Mouse (Mus musculus): ENCODE measurements around the gene Tfap2c.

Gene Tfap2c

DNA sequence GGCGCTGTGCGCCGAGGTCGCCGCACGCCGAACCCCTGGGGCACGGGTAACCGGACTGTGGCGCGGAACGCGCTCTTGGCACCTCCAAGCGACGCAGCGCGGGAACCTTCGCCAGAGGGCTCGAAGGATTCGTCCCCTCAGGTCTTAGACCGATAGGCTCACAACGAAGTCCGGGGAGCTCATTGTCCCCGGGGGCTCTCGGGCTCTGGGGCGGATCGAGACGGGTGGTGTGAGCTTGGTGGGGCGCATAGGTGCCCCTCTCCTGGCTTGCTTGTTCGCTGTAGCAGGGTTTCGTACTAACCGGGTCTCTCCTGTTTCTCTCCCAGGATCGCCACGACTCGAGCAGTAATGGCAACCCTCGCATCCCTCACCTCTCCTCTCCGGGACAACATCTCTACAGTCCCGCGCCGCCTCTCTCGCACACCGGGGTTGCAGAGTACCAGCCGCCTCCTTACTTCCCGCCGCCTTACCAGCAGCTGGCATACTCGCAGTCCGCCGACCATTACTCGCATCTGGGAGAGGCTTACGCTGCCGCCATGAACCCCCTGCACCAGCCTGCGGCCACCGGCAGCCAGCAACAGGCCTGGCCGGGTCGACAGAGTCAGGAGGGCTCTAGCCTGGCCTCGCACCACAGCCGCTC, 1.8 kb downstream of the Tfap2c start:
- no peak for DNase-seq (ENCODE audit: low spot score in 2 of 2)

DNA sequence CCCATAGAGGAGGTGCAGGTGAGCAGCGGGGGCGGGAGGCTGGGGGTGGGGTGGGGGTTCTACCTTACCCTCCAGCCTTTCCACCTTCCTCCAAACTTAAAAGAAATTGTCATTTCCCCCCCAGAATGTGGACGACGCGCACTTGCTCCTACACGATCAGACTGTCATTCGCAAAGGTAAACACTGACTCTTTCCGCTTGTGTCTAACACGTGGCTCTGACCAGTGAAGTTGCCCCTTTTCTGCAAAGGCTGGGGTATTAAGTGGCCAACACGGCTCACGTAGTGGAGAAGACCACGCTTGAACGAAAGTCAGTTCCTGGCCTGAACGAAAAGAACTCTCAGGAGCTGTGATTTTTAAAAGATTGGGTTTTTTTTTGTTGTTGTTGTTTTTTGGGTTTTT, 2.5 kb downstream of the Tfap2c start:
- no peak for DNase-seq (ENCODE audit: low spot score in 2 of 2)

DNA sequence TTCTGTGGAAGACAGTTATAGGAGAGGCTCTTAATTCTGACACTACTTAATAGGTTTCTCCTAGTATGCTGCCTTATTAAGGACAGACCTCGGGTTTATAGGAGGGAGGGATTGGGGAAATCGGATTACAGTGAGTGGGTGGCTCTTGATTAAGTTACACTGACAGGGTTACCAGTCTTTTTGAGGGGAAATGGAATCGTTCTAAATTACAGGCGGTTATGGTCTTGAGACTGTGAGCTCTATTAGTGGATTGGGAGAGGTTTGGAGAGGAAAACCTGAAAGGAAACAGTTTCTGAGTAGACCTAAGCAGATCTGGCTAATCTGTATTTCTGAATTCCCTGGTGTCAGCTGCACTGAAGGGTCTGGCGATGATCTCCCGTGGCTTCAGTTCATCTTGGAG, 3.3 kb downstream of the Tfap2c start:
- DNase-seq (ENCODE audit: low spot score in 2 of 2) = no peak

DNA sequence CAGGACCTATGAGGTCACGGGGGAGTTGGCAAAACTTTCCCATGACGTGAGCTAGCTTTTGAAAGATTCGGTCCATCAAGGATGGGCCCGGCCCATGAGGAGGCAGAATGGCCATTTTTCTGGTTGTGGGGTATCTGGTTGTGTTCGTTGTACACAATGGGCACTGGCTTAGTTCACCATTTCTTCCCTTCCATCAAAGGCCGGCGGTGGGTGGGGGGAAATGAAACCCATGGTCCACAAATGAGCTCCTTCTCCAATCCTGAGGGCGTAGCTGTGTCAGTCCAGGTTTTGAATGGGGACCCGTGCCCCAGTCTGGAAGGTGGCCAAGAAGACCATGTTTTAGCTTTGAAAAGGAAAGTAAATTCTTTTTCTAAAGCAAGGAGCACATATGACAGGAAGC, 4.8 kb downstream of the Tfap2c start:
- DNase-seq (ENCODE audit: low spot score in 2 of 2) = no peak

DNA sequence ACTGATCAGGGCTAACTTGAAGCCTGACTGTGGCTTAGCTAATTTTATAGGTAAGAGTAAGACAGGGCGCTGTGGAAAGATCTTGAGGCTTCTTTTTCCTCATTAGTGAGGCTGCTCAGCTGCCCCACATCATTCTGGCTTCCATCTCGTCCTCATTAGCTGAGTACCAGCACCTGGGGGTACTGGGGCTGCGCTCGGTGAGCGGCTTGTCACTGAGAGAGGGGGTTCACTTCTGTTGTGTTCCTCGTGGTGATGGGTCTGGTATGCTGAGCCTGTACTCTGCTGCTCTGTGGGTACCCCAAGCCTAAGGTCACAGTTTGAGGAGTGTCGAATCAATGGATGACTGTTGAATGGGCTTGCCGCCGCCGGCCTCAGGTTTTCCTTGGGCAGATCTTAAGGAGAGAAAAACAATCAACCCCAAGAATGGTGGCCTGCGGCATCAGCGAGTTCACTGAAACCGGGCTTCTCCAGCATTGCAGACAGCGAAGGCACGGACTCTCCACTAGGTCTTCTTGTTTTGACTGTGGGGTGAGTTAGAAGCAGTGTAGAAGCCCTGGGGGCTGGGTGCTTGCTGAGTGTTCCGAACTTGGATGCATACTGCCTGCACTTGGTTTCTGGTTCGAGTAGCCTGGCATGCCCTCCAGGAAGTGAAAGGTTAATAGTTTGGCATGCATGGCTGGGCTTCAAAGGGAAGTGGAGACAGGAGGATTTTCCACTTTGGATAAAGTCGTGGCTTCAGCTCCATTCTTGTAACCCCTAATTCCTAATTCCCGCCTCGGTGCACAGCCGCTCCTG, 9.5 kb downstream of the Tfap2c start:
- DNase-seq (ENCODE audit: low spot score in 2 of 2) = no peak

DNA sequence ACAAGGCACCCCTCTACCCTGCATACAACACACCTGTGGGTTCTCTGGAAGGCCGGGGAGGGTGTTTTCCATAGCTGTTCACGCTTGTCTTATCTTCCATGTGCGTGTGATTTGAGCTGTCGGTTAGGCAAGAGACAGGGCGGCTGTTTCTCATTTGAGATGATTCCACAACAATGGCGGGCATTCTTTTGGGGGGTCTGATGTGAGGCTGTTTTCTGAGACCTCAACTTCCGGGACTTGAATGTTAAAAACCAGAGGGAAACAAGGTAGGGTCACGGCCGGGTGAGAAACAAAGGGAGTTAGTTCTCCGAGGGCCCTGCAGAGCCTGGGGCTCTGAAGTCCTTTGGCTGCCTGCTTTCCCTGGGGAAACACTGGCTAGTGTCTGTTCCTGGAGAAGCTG, 11.6 kb downstream of the Tfap2c start:
- DNase-seq (ENCODE audit: low spot score in 2 of 2) = no peak

DNA sequence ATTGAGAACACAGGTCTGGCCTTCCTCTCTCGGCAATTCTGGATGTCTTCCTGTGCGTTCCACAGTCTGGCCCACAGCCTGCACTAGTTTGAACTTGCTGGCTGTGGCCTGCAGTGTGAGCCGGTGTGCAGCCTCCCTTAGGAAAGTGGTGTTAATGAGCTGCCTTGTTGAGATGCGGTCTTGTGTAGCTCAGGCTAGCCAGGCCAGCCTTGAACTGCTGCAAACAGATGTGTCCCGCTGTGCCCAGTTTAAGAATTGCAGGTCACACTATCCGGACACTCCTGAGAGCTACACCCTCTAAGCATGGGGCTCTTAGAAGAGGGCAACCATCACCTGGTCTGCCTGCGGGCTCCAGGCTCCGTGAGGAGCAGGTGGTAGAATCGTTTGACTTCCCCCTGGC, 18.4 kb downstream of the Tfap2c start:
- no peak for DNase-seq (ENCODE audit: low spot score in 2 of 2)

DNA sequence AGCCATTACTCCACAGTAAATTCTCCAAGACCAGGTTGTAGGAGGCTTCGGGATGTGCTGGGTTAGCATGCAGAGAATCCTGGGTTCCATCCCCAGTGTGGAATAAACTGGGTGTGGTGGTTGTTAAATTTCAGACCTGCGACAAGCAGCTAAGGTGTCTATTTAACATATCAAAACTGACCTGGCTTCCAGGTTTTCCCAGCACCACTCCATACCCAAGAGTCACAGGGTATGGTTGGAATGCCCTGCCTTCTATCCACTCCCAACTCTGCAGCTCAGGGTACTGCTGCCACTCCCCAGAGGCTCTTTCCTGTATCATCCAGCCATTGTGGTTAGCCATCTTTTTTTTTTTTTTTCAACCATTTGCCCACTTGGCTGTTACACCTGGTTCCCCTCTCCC, 19.1 kb downstream of the Tfap2c start:
- DNase-seq (ENCODE audit: low spot score in 2 of 2) = no peak

DNA sequence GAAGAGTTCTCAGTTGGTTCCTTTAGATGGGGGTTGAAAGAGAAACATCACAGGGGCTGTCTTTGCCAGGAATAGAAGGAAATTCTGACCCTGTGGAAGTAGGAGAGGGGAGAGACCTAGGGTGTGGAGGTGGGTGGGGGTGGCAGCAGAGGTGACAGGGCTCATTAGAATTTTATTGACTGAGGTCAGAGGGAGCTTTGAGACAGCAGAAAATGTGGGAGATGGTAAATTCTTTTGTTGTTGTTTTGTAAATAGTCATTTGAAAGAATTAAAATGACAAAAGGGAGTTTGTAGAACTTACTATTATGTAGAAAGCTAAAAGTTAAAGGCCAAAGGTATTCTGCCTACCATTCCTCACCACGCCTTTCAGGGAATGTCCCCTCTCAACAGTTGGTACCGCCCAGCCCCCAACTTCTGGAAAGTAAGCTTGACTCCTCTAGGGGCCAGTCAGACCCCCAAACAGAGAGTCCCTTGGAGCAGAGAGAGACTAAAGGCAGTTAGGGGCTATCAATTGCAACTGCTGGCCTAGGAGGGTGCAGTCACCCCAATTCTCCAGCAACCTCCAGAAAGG, 27.9 kb downstream of the Tfap2c start:
- no peak for DNase-seq (ENCODE audit: low spot score in 2 of 2)

DNA sequence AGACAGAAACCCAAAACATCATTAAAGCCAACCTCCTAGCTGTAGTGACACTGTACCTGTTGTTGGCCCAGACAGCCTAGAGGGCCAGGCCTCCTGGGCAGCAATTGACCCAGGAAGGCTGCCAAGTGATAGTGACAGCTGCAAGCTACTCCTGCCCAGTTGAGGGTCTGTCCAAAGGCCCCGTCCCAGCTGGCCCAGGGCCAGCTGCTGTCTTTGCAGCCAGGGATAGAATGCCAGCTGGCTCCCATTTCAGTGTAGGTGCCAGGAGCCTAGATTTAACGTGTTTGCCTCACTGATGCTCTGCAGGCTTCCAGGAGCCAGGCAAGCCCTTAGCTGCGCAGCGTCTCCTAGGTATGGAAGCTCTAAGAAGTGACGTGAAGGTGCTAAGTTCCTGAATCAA, 29.8 kb downstream of the Tfap2c start:
- DNase-seq (ENCODE audit: low spot score in 2 of 2) = no peak

DNA sequence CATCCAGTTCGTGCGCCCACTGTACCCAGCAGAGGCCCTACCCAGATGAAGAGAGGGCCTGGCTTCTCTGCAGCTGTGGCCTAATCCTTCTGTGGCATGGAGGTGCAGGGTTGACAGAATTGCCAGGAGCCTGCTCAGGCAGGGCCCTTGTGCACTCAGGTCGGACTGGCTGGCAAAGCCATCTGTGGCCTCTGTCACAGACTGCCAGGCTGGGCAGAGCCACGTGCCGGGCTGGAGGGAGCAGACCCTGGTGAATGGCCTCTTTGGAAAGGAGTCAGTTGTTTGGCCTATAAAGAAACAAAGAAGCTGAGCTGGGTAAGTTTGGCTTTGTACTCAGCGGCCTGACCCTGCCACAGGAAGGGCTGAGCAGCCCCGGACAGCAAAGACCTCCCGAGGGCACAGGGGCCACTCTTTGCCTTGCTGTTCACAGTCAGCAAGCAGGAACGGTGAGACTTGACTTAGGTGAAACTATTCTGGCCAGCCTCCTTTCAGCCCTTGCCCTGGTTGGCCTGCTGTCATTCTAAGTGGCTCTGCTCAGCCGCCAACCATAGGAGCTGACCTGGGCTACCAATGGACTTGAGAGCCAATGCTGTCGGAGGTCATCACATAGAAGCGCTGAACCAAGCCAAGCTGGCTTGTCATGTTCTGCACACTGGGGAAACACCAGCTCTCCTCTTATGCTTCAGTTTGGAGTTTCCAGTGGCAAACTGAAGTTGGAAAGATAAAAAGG, 31.3 kb downstream of the Tfap2c start:
- no peak for DNase-seq (ENCODE audit: low spot score in 2 of 2)

DNA sequence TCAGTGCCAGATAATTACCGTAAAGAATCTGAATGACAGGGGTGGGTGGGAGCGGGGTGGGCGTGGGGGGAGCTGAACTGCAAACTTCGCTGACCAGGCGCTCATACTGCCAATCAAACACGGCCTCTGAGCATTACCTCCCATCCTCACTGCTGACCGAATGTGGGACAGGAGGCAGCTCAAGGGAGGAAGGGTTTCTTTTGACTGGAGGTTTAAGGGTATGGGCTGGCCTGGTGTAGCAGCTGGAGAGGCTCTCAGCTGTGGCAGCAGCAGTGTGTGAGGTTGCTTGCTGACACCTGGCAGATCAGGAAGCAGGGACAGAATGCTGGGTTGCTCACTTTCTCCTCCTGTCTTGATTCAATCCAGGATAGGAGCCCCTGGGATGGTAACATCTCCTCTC, 33.9 kb downstream of the Tfap2c start:
- no peak for DNase-seq (ENCODE audit: low spot score in 2 of 2)

DNA sequence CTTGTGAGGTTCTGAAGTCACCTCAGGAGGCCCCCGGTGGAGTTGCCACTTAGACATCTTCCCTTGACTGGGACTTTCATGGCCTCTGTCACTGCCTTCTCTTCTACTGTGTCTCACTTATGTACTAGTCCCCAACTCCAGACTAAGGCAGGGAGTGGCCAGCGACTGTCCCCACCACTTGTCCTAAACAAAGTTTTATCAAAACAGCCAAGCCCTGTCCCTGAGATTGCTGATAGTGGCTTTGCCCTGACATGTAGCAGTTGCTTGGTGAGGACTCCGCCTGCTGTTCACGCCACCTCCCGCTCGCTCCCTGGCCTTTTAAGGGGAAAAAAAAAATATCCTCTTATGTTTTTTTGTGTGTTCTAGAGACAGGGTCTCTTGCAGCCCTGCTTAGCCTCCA, 35.9 kb downstream of the Tfap2c start:
- DNase-seq (ENCODE audit: low spot score in 2 of 2) = no peak

DNA sequence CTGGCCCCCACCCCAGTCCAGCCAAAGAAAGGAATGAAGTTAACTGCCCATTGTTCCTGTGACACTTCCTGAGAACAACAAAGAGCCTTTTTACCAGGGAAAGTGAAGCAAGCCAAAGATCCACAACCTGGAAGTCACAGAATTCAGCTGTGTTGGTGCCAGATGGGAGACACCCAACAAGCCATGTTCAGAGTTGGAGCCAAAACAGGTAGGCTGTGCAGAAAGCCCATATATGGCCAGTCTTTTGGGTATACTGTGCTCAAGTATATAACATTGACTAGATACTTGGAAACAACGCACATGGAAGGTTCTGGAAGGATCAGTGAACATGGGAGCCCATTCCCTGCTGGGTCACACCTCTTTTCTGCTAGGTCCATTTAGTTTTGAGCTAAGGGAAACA, 39.7 kb downstream of the Tfap2c start:
- DNase-seq (ENCODE audit: low spot score in 2 of 2) = no peak

DNA sequence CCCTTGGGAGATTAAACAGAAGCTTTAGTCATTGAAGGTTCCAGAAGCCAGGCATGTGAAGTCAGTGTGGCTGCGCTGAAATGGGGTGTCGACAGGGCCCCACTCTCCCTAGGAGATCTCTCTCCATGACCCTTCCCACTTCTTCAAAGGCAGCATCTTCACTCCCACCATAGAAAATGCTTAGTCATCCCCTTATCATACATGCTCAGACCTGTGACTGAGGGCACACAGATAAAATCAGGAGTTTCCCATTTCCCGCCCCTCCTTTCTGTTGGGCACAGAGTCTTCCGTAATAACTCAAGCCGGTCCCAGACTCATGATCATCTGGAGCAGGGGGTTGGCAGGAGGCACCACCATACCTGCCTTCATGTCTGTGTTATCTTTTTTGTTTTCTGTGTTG, 41.4 kb downstream of the Tfap2c start:
- DNase-seq (ENCODE audit: low spot score in 2 of 2) = no peak

DNA sequence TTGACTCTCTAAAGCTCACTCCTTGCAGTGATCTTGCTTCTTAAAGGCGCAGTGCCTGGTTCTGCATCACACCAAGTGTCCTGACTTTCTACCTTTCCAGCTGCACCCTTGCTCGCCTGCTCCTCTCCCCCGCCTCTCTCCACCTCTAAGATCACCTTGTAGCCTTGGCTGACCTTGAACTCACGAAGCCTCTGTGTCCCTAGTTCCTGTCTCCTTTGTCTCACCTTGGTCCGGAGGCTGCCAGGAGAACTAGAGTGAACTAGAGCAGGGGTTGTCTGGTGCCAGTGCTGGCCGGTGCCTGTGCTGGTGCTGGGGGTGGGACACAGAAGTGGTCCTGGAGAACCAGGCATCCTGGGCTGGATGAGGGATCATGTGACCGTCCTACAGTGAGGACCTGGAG, 44.9 kb downstream of the Tfap2c start:
- no peak for DNase-seq (ENCODE audit: low spot score in 2 of 2)

DNA sequence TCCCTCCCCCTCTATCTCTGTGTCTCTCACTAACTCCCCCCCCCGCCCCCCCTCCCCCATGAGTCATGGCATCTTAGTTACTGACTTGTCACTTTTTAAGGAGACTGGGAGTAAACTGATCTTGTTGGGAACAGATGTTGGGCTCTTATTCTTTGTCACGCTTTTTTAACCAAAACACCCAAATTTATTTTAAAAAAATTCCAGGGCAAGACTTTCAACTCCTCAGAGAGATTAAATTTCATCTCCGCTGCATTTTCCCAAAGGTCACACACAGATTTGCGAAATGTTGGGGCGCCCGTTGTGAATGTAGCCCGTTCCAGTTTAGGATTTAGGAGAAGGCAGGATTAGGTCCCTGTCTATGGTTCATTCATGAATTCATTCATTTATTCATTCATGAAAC, 47.7 kb downstream of the Tfap2c start:
- DNase-seq (ENCODE audit: low spot score in 2 of 2) = no peak

DNA sequence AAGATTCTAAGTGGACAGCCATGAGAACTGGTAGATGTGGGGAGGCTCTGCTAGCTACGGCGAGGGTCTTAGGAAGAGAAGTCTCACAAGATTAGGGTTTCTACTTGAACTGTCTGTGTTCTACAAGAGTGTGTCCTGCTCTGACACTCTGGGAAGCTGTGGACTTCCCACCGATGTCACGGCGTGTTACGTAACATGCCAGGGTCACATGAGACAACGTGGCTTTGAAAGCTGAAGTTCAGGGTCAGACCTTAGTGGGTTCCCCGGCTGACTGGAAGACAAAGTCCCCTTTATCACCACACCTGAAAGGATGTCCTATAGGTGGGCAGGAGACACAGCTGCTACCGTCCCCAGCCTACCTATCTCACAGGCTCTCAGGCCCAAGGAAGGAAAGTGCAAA, 48.5 kb downstream of the Tfap2c start:
- DNase-seq (ENCODE audit: low spot score in 2 of 2) = no peak

DNA sequence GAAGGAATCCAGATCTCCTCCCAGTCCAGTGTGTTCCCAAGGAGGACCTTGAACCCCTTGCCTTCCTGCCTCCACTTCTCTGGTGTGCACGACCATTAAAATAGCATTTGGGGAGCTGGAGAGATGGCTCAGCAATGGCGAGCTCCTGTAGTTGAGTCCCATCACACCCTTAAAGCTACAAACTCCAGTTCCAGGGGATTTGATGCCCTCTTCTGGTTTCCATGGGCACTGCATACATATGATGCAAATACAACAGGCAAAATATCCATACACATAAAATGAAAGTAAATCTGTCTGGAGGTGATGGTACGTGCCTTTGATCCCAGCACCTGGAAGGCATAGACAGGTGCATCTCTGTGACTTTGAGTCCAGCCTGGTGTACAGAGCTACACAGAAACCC, 55.2 kb downstream of the Tfap2c start:
- no peak for DNase-seq (ENCODE audit: low spot score in 2 of 2)

DNA sequence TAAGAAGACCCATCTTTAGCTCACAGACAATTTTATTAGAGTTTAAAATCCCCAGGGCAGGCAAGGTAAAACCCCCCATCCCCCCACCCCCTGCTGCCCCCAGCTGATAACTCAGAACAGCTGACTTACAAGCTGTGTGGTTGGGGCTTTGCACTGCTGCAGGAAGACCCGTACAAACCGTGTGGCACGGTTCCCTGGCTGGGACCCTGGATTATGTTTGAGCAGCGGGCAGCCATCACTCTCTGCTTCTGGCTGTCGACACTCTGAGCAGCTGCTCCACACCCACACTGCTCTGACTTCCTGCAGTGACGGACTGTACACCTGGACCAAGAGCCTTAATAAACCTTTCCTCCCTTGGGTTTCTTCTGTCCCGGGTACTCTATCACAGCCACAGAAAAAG, 56.2 kb downstream of the Tfap2c start:
- DNase-seq (ENCODE audit: low spot score in 2 of 2) = no peak

DNA sequence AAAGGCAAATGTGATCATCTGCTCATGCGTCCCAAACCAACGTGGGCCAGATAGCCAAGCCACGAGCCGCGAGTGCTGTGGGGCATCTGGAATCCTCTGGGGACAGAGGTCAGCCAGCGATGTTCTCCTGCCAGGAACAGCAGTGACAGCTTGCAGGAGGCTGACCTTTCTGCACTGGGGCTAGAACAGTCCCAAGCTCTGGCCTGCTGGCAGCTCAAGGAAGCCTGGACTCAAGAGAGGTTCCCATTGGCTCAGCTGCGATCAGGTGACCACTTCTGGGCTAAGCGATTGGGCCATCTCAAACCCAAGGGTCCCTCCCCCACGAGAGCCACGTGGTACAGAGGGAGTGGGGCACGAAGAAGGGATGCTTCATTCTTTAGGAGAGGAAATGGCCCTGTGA, 58.3 kb downstream of the Tfap2c start:
- DNase-seq (ENCODE audit: low spot score in 2 of 2) = no peak
